Mouse (Mus musculus) ES-Bruce4 (cell line): ENCODE data around the gene Usf1.

Experiments used
- CTCF ChIP-seq: IDR thresholded peaks from one replicate; pipeline ENCODE4 v1.8.1; 2011; ENCODE audit warnings: low read depth, low read length
- EP300 ChIP-seq: IDR thresholded peaks from 2 replicates; pipeline ENCODE4 v1.6.1; 2011; ENCODE audit warnings: low read depth, low read length; ENCODE audit not compliant: insufficient read depth
- POLR2A ChIP-seq: IDR thresholded peaks from one replicate; pipeline ENCODE4 v1.8.1; 2011; ENCODE audit warnings: low read length; ENCODE audit not compliant: insufficient read depth

- TF ChIP-seq CTCF, result no peak
- TF ChIP-seq POLR2A, result no peak
- no peak for TF ChIP-seq EP300
Observed at GRCm38 (mm10) chr1:171388376-171389102, 22.6 kb upstream of the Usf1 start, which contains the start of gene Arhgap30.
